Mouse (Mus musculus): ENCODE results near the gene Gatc. TPM values are rescaled to one million over a fixed set of nuclear protein-coding genes. Genes with fewer than 3 reads are reported as not detected.
"Not testable (repeated sequence)": the region's sequence is repeated elsewhere in the genome, so short reads cannot be mapped to it uniquely, and the experiment has no call there.

Gatc gene
- polyA plus RNA-seq, 1 experiment from 2014 or later: 37.5 TPM

GRCm38 (mm10) chr5:115317645-115318328, 23.2 kb downstream of the Gatc start:
- Histone ChIP-seq H3K4me2 (peak overlapping the region; percentile 10), H3K27ac (ENCODE audit: low read depth) (peak overlapping the region; percentile 44; the same call in 1 of the 2 replicates), H3K4me1 (ENCODE audit: insufficient read depth) (peaks cover 16% of the 10 kb centered on the region), H3K9me3 (ENCODE audit: low read depth, low read length) (no peaks in the 10 kb centered on the region), H3K27me3 (ENCODE audit: insufficient read depth, low read length) (no peaks in the 10 kb centered on the region), H3K36me3 (ENCODE audit: insufficient read depth) (no peaks in the 10 kb centered on the region), H3K4me3 (ENCODE audit: low read depth, low read length) (no peak overlapping the region), H3K9ac (no peak overlapping the region)
- 8% methylated on average over 10 of the region's 10 CpGs for WGBS
- TF ChIP-seq CTCF (IDR thresholded peaks at IDR 0.05; ENCODE audit: low read depth): no peak
- peak; percentile 70 for DNase-seq
- no peak for ATAC-seq (ENCODE audit: insufficient read depth)

- H3K4me1 ChIP-seq (ENCODE audit: insufficient read depth): peaks cover 19% of the 10 kb centered on the region
Measured at GRCm38 (mm10) chr5:115316968-115317644, 23.9 kb downstream of the Gatc start.

DNA sequence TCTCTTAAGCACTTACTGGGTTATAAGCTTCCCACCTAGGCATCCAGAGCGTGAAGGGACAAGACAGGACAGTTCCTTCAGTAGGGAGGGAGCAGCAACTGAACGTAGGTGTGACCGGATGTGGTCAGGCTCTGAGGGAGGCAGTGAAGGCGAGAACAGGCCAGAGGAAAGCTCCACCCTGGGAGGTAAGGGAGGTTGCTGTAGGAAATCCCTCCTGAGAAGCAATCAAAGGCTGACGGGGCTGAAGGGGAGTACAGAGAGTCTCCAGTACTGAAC, 27.4 kb downstream of the Gatc start:
- WGBS: 47% methylated on average over 5 of the region's 5 CpGs
- Histone ChIP-seq H3K9me3 (ENCODE audit: low read depth, low read length) (no peaks in the 10 kb centered on the region), H3K27me3 (ENCODE audit: insufficient read depth, low read length) (no peaks in the 10 kb centered on the region), H3K4me2 (no peak overlapping the region), H3K9ac (no peak overlapping the region), H3K36me3 (ENCODE audit: insufficient read depth) (no peaks in the 10 kb centered on the region), H3K4me3 (ENCODE audit: low read depth, low read length) (no peak overlapping the region), H3K27ac (ENCODE audit: low read depth) (0 out of 2 replicates have a peak overlapping the region, but pooled peaks have one; percentile 6), H3K4me1 (ENCODE audit: insufficient read depth) (peaks cover 19% of the 10 kb centered on the region)
- ATAC-seq (ENCODE audit: insufficient read depth) (no peak), DNase-seq (no peak)
- no peak for TF ChIP-seq CTCF (IDR thresholded peaks at IDR 0.05; ENCODE audit: low read depth)

More at GRCm38 (mm10) chr5:115316968-115317644, 23.9 kb downstream of the Gatc start:
- H3K27ac ChIP-seq (ENCODE audit: low read depth): peak overlapping the region; percentile 44; the same call in 1 of the 2 replicates
- H3K4me3 ChIP-seq (ENCODE audit: low read depth, low read length): no peak overlapping the region
- ATAC-seq (ENCODE audit: insufficient read depth) (no peak), DNase-seq (no peak)
- H3K9me3 ChIP-seq (ENCODE audit: low read depth, low read length): no peaks in the 10 kb centered on the region
- peak overlapping the region; percentile 10; the same call in 1 of the 2 replicates for H3K4me2 ChIP-seq
- H3K27me3 ChIP-seq (ENCODE audit: insufficient read depth, low read length): no peaks in the 10 kb centered on the region
- H3K9ac ChIP-seq: peak overlapping the region; percentile 30
- WGBS: 10% methylated on average over 14 of the region's 14 CpGs
- H3K36me3 ChIP-seq (ENCODE audit: insufficient read depth): no peaks in the 10 kb centered on the region
- no peak for TF ChIP-seq CTCF (IDR thresholded peaks at IDR 0.05; ENCODE audit: low read depth)

DNA sequence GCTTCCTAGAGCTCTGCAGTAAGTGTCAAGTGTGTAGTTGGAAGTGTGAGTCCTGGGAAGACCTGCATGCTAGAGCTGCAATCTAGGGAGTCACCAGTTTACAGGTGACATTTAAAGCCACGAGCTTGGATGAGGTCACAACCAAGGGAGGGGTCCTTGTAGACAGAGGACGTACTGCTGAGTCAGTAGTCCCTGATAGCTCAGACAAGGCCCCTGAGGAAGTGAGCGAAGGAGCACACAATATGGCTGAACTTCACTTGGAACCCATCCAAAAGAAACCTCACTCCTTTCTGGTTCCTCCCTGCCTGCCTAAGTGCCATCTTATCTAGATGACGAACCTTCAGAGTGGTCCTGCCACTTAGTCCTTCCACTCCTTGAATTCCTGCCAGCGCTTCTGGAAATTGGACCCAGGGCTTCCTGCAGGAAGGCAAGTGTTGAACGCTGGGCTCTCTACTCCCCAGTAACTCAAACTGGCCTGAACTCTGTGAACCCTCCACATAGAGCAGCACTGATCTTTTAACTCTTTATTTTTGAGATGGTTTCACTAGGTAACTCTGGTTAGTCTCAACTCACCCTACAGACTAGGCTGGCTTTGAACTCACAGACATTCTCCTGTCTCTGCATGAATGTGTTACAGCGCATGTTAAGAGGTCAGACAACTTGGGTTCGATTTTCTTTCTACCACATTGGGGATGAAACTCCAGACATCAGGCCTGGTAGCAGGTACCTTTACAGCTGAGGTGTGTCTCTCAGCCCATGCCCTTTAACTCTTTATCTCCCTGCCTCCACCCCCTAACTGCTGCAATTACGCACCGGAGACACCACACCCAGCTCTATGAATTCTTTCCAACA, 27.9 kb downstream of the Gatc start:
- 0 out of 2 replicates have a peak overlapping the region, but pooled peaks have one; percentile 6 for H3K27ac ChIP-seq (ENCODE audit: low read depth)
- peaks cover 19% of the 10 kb centered on the region for H3K4me1 ChIP-seq (ENCODE audit: insufficient read depth)
- H3K4me2 ChIP-seq: no peak overlapping the region; the same call in 1 of the 2 replicates
- DNase-seq (peak; percentile 71), ATAC-seq (ENCODE audit: insufficient read depth) (0 out of 2 replicates have a peak, but pooled peaks have one; percentile 45)
- no peaks in the 10 kb centered on the region for H3K9me3 ChIP-seq (ENCODE audit: low read depth, low read length)
- no peak overlapping the region for H3K4me3 ChIP-seq (ENCODE audit: low read depth, low read length)
- H3K9ac ChIP-seq: no peak overlapping the region
- 47% methylated on average over 10 of the region's 10 CpGs for WGBS
- no peaks in the 10 kb centered on the region for H3K27me3 ChIP-seq (ENCODE audit: insufficient read depth, low read length)
- no peaks in the 10 kb centered on the region for H3K36me3 ChIP-seq (ENCODE audit: insufficient read depth)
- TF ChIP-seq CTCF (IDR thresholded peaks at IDR 0.05; ENCODE audit: low read depth): no peak

GRCm38 (mm10) chr5:115312354-115312753, 28.6 kb downstream of the Gatc start:
- Histone ChIP-seq H3K4me3 (ENCODE audit: low read depth, low read length) (no peak overlapping the region), H3K27me3 (ENCODE audit: insufficient read depth, low read length) (no peaks in the 10 kb centered on the region), H3K9me3 (ENCODE audit: low read depth, low read length) (no peaks in the 10 kb centered on the region), H3K36me3 (ENCODE audit: insufficient read depth) (no peaks in the 10 kb centered on the region), H3K9ac (no peak overlapping the region), H3K4me2 (no peak overlapping the region; the same call in 1 of the 2 replicates), H3K4me1 (ENCODE audit: insufficient read depth) (peaks cover 14% of the 10 kb centered on the region; the same call in 1 of the 2 replicates), H3K27ac (ENCODE audit: low read depth) (no peak overlapping the region)
- DNase-seq: no peak
- WGBS: 72% methylated on average over 4 of the region's 4 CpGs
- no peak for TF ChIP-seq CTCF (IDR thresholded peaks at IDR 0.05; ENCODE audit: low read depth)
- ATAC-seq (ENCODE audit: insufficient read depth): no peak

DNA sequence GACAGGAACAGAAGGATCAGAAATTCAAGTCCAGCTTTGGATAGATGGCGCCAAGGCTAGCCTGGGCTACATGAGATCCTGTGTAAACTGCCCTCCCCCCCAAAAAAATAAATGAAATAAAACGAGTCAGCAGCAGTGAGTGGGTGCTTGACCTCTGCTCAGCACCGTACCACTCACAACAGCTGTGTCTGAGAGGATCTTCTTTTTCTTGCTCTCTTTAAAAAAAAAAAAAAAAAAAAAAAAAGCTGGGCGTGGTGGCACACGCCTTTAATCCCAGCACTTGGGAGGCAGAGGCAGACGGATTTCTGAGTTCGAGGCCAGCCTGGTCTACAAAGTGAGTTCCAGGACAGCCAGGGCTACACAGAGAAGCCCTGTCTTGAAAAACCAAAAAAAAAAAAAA, 38.8 kb downstream of the Gatc start:
- Histone ChIP-seq H3K36me3 (ENCODE audit: insufficient read depth) (peaks cover 23% of the 10 kb centered on the region), H3K4me1 (ENCODE audit: insufficient read depth) (peaks cover 15% of the 10 kb centered on the region), H3K4me2 (peak overlapping the region; percentile 83)
- DNase-seq; H3K4me3 ChIP-seq (ENCODE audit: low read depth, low read length); H3K27me3 ChIP-seq (ENCODE audit: insufficient read depth, low read length); ATAC-seq (ENCODE audit: insufficient read depth); H3K9me3 ChIP-seq (ENCODE audit: low read depth, low read length); H3K27ac ChIP-seq (ENCODE audit: low read depth); H3K9ac ChIP-seq: not testable (repeated sequence)
- 66% methylated on average over 3 of the region's 7 CpGs for WGBS
